Mouse (Mus musculus) limb, embryonic 12.5 days (tissue): ENCODE results near the gene Itgad. TPM values are rescaled to one million over a fixed set of nuclear protein-coding genes. Genes with fewer than 3 reads are reported as not detected.
A peak's percentile ranks its signal among the peaks of the same experiment; 100 is the strongest.

Source experiments
- ATAC-seq: fragments of 200-750 bp; cut with Nextera tagmentation; 2 replicates; pipeline ENCODE4 v1.8.0; 2017; ENCODE audit warnings: low read depth, moderate TSS enrichment; ENCODE audit not compliant: insufficient number of reproducible peaks, insufficient read depth, low FRiP score, low TSS enrichment
- H3K27ac ChIP-seq: fragments of 300-500 bp; sonication (generic); 2 replicates; pipeline ENCODE4 v1.5.1; 2016; ENCODE audit warnings: mild to moderate bottlenecking, moderate library complexity
- H3K27me3 ChIP-seq: fragments of 300-500 bp; sonication (generic); 2 replicates; pipeline ENCODE4 v1.6.1; 2016; ENCODE audit warnings: mild to moderate bottlenecking, moderate library complexity
- H3K36me3 ChIP-seq: fragments of 300-500 bp; sonication (generic); 2 replicates; pipeline ENCODE4 v1.6.1; 2016; ENCODE audit warnings: mild to moderate bottlenecking, moderate library complexity
- H3K4me1 ChIP-seq: fragments of 300-500 bp; sonication (generic); replicated peaks from 2 replicates; pipeline ENCODE4 v1.6.1; 2016
- H3K4me2 ChIP-seq: fragments of 300-500 bp; sonication (generic); 2 replicates; pipeline ENCODE4 v1.6.1; 2016; ENCODE audit warnings: mild to moderate bottlenecking, moderate library complexity
- H3K4me3 ChIP-seq: fragments of 300-500 bp; sonication (generic); replicated peaks from 2 replicates; pipeline ENCODE4 v1.5.1; 2016; ENCODE audit warnings: mild to moderate bottlenecking
- H3K9ac ChIP-seq: fragments of 300-500 bp; sonication (generic); replicated peaks from 2 replicates; pipeline ENCODE4 v1.6.1; 2016; ENCODE audit warnings: mild to moderate bottlenecking, moderate library complexity
- H3K9me3 ChIP-seq: fragments of 300-500 bp; sonication (generic); 2 replicates; pipeline ENCODE4 v1.6.1; 2016; ENCODE audit warnings: mild to moderate bottlenecking, moderate library complexity
- WGBS: fragments of 180-500 bp; shearing (Covaris S2); methylation state at CpG from one replicate; pipeline ENCODE4 v1.1.7; 2016; 5-methylcytosine and 5-hydroxymethylcytosine counted together
- polyA plus RNA-seq: library from polyadenylated mRNA; unstranded; fragments of >200 nt; fragmentation: Nextera tagmentation; extraction: Ambion mirVana; gene quantifications from 2 replicates; pipeline ENCODE4 v1.2.1, GENCODE M21; 2016

Itgad gene
- polyA plus RNA-seq, 1 experiment from 2014 or later: not detected

DNA sequence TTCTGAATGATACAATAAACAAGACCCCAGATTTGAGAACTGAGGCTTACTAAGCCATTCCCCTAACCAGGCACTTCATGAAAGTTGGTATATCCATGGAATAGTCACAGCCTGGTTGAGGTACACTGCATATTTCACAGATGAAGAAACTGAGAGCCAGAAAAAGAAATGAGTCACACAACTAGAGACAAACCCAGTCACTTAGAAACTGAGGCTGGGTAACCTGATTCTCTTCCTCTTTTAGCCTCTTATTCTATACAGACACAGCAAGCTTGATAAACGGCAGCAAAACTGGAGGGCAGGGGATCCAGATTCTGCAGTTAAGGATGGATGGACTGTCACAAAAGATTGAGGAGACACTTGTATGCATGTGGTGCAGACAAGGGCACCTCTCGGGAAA is 80.6 kb downstream of the Itgad start:
- H3K36me3 ChIP-seq: peaks cover 11% of the 10 kb centered on the region
- no peaks in the 10 kb centered on the region for H3K9me3 ChIP-seq
- no peaks in the 10 kb centered on the region for H3K27me3 ChIP-seq
- H3K27ac ChIP-seq: no peak overlapping the region
- H3K4me1 ChIP-seq: peaks cover 23% of the 10 kb centered on the region
- WGBS: 78% methylated on average over 2 of the region's 2 CpGs
- no peak overlapping the region for H3K9ac ChIP-seq
- no peak overlapping the region for H3K4me2 ChIP-seq
- H3K4me3 ChIP-seq: no peak overlapping the region
- no peak for ATAC-seq

DNA sequence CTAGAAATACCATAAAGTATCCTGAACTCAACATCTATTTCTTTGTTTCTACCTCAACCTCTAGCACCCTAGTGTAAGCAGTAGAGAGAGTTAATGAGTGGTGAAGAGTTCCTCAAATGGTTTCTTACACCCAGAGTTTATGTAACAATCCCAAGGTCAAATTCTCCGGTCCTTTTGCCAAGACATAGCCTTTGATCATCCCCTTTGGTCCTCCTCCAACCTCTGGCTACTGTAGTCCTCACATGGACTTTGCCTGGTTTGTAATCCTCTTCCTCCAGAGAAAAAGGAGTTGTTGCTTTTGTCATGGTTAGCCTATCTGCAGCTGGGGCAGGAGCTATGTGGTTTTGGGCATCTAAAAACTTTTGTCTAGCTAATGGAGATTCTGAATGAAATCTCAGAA is 81.3 kb downstream of the Itgad start:
- ATAC-seq: no peak
- Histone ChIP-seq H3K27me3 (no peaks in the 10 kb centered on the region), H3K9me3 (no peaks in the 10 kb centered on the region), H3K27ac (no peak overlapping the region), H3K4me2 (no peak overlapping the region), H3K4me3 (no peak overlapping the region), H3K36me3 (peaks cover 17% of the 10 kb centered on the region), H3K4me1 (peaks cover 23% of the 10 kb centered on the region), H3K9ac (no peak overlapping the region)
- 88% methylated on average over 1 of the region's 1 CpGs for WGBS

DNA sequence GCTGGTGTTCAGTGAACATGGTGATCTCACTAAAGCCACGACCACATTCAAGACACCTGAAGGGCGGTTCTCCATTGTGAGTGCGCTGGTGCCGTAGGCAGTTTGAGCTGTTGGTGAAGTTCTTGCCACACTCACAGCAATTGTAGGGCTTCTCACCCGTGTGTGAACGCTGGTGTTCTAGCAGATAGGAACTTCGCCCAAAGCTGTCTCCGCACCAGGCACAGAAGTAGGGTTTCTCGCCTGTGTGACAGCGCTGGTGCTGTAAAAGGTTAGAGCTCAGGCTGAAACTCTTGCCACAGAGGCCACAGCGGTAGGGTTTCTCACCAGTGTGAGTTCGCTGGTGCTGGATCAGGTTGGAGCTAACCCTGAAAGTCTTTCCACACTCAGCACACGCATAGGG is 82.2 kb downstream of the Itgad start:
- Histone ChIP-seq H3K27me3 (no peaks in the 10 kb centered on the region), H3K9me3 (no peaks in the 10 kb centered on the region), H3K4me3 (peak overlapping the region; percentile 72), H3K4me2 (0 out of 2 replicates have a peak overlapping the region, but pooled peaks have one; percentile 73), H3K4me1 (peaks cover 23% of the 10 kb centered on the region), H3K36me3 (peaks cover 27% of the 10 kb centered on the region), H3K27ac (no peak overlapping the region), H3K9ac (no peak overlapping the region)
- ATAC-seq: no peak
- 91% methylated on average over 13 of the region's 13 CpGs for WGBS

DNA sequence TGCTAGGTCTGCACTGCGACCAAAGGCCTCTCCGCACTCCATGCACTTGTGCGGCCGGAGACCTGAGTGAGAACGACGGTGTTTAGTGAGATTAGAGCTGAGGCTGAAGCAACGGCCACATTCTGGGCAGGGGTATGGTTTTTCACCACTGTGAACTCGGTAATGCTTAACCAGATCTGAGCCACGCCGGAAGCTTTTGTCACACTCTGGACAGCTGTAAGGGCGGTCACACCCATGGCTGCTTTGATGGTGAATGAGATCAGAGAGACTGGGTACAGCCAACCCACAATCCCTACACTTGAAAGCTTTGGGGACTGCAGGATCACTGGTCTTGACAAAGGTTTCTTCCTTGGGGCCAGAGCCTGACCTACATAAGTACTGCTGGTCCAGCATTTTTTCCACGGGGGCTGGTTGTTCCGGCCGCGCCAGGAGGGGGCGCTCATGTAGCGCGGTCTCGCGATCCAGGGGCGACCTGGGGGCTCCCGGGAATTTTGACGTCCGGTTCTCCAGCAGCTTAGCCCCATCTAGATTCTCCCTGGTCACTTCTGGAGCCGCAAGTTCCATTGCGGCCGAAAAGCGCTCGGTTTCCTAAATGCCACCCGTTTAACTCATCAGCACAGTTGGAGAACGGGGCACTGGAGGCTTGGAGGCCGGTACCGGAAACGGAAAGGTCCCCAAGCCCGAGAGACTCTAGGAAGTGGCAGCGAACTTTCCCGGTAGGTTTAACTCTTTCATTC is 82.8 kb downstream of the Itgad start, which contains the start of gene Armc5:
TSS of gene Armc5 (plus strand) at position 487 of the 737 bp plus-strand sequence.
- peak within 1 kb of the TSS; percentile 78 for H3K9ac ChIP-seq
- no peak for ATAC-seq
- H3K27me3 ChIP-seq: no peaks in the 10 kb centered on the region
- H3K4me1 ChIP-seq: peaks cover 23% of the 10 kb centered on the region
- H3K36me3 ChIP-seq: peaks cover 33% of the 10 kb centered on the region
- H3K4me3 ChIP-seq: peak within 1 kb of the TSS; percentile 72
- peak within 1 kb of the TSS; percentile 96 for H3K27ac ChIP-seq
- H3K9me3 ChIP-seq: no peaks in the 10 kb centered on the region
- peak within 1 kb of the TSS; percentile 73 for H3K4me2 ChIP-seq
- WGBS: 25% methylated on average over 37 of the region's 37 CpGs

DNA sequence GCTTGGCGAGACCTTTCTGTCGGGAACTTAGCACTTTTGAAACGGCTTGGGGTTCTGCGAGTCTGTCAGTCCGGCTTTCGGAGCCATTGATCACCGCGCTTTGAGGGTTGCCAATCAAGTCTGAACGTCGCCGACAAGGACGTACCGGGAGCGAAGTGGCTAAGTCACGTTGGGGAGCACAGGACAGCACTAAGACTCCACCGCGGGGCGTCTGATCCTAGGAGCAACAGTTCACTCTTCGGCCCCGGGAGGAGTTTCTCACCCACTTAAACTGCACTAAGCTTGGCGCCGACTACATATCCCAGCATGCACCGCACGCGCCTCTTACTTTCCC is 83.4 kb downstream of the Itgad start:
- Histone ChIP-seq H3K4me2 (peak overlapping the region; percentile 73), H3K4me3 (peak overlapping the region; percentile 72), H3K4me1 (peaks cover 18% of the 10 kb centered on the region), H3K36me3 (peaks cover 38% of the 10 kb centered on the region), H3K9ac (peak overlapping the region; percentile 78), H3K27ac (peak overlapping the region; percentile 96), H3K9me3 (no peaks in the 10 kb centered on the region), H3K27me3 (no peaks in the 10 kb centered on the region)
- no peak; the same call in none of the 2 replicates for ATAC-seq
- WGBS: under 1% methylated on average over 25 of the region's 25 CpGs

DNA sequence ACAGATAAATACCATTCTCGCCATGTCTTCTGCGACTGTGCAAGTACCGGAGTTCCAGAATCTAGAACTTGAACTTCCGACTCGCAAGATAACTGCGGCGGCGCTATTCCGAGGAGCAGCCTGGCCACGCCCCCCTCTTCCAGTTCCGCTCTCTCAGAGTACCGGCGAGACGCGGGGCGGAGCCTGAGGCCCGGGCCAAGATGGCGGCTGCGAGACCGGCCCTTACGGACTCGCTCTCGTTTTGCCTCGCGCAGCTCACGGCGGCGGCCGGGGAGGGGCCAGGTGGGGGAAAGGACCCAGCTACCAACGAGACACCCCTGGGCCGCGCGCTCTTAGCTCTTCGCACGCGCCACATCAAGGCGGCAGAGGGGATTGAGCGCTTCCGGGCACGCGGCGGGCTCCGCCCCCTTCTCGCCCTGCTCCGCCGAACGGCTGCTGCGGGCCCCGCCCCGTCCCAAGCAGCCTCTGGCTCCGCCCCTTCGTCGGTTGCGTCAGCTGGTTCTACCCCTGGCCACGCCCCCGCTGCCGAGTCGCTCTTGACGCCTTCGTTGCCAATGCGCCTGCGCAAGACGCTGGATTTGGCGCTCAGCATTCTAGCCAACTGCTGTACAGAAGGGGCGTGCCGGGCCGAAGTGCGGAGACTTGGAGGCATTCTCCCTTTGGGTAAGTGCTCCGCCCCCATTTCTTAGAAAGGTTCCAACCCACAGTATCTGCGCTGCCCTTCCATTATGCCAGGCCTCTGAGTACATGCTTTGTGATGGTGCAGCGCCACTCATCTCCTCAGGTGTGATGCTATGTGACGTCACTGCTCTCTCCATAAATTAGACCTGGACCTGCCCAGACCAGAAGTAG is 84.0 kb downstream of the Itgad start, which contains the start of gene 9130023H24Rik:
TSS of gene 9130023H24Rik (minus strand) at position 105 of the 852 bp plus-strand sequence.
- peak; percentile 86 for ATAC-seq
- Histone ChIP-seq H3K4me3 (peak within 1 kb of the TSS; percentile 72), H3K27me3 (no peaks in the 10 kb centered on the region), H3K9me3 (no peaks in the 10 kb centered on the region), H3K4me2 (peak within 1 kb of the TSS; percentile 73), H3K4me1 (peaks cover 12% of the 10 kb centered on the region), H3K9ac (peak within 1 kb of the TSS; percentile 78), H3K36me3 (peaks cover 44% of the 10 kb centered on the region), H3K27ac (peak within 1 kb of the TSS; percentile 96)
- under 1% methylated on average over 72 of the region's 72 CpGs for WGBS

DNA sequence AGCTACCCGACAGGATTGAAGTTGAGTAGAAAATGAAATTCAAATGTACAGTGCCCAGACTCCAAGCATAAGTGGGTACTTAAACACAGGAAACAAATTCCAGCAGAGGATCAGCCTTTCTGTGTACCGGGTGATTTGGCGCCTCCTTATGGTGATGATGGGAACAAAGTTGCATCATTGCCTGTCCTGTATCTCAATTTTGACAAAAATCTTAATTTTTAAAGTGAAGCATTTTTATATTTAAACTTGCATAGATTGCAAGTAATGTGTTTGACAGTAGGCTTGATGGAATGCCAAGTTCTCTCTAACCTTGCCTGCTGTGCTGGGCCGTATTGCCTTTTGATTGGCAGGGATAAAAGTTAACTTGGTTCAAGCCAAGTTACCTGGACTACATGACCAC is 84.8 kb downstream of the Itgad start:
- peaks cover 48% of the 10 kb centered on the region for H3K36me3 ChIP-seq
- ATAC-seq: no peak

DNA sequence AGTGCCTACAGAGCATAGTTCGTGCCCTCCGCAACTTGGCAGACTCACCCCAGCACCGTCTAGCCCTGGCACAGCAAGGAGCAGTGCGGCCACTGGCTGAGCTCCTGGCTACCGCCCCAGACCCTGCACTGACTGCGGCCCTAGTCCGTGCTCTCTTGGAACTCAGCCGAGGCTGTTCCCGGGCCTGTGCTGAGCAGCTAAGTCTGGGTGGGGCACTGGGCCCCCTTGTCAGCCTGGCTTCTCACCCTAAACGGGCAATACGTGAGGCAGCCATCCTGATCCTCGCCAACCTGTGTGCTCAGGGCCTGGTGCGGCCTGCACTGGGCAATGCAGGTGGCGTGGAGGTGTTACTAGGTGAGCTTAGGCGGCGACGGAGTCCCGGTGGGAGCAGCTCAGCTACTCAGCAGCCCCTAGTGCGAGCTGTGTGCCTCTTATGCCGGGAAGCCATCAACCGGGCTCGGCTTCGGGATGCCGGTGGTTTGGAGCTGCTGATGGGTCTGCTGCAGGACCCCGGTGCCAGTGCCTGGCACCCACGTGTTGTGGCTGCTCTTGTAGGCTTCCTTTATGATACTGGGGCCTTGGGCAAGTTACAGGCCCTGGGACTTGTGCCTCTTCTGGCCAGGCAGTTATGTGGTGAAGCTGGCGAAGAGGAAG is 86.1 kb downstream of the Itgad start:
- 92% methylated on average over 27 of the region's 27 CpGs for WGBS

More for the DNA sequence above, 84.8 kb downstream of the Itgad start:
- no peak overlapping the region for H3K9ac ChIP-seq
- no peaks in the 10 kb centered on the region for H3K9me3 ChIP-seq
- H3K4me1 ChIP-seq: peaks cover 11% of the 10 kb centered on the region
- 29% methylated on average over 4 of the region's 4 CpGs for WGBS
- H3K27ac ChIP-seq: peak overlapping the region; percentile 96
- H3K4me2 ChIP-seq: peak overlapping the region; percentile 73
- H3K4me3 ChIP-seq: peak overlapping the region; percentile 72
- H3K27me3 ChIP-seq: no peaks in the 10 kb centered on the region

DNA sequence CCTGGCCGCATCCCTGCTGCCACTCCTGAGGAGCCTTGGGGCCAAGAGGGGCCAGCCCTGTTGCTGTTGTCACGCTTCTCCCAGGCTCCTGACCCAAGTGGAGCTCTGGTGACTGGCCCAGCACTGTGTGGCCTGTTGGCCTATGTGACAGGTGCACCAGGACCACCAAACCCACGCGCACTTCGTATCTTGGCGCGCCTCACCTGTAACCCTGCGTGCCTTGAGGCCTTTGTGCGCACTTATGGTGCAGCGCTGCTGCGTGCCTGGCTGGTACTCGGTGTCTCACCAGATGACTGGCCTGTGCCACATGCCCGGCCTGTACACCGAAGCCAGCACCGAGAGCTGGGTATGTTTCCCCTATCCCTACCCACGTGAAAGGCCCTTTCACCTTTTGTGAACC is 88.2 kb downstream of the Itgad start:
- no peaks in the 10 kb centered on the region for H3K27me3 ChIP-seq
- H3K4me2 ChIP-seq: no peak overlapping the region
- no peak overlapping the region for H3K9ac ChIP-seq
- peaks cover 17% of the 10 kb centered on the region for H3K4me1 ChIP-seq
- no peak for ATAC-seq
- peaks cover 55% of the 10 kb centered on the region for H3K36me3 ChIP-seq
- no peaks in the 10 kb centered on the region for H3K9me3 ChIP-seq
- 97% methylated on average over 16 of the region's 16 CpGs for WGBS
- H3K4me3 ChIP-seq: no peak overlapping the region
- no peak overlapping the region for H3K27ac ChIP-seq

More for the DNA sequence above, 86.1 kb downstream of the Itgad start:
- H3K27ac ChIP-seq: no peak overlapping the region
- peak overlapping the region; percentile 27; the same call in 1 of the 2 replicates for H3K9ac ChIP-seq
- no peaks in the 10 kb centered on the region for H3K9me3 ChIP-seq
- peaks cover 11% of the 10 kb centered on the region for H3K4me1 ChIP-seq
- no peak overlapping the region for H3K4me3 ChIP-seq
- no peaks in the 10 kb centered on the region for H3K27me3 ChIP-seq
- ATAC-seq: no peak
- no peak overlapping the region for H3K4me2 ChIP-seq
- H3K36me3 ChIP-seq: peaks cover 59% of the 10 kb centered on the region

DNA sequence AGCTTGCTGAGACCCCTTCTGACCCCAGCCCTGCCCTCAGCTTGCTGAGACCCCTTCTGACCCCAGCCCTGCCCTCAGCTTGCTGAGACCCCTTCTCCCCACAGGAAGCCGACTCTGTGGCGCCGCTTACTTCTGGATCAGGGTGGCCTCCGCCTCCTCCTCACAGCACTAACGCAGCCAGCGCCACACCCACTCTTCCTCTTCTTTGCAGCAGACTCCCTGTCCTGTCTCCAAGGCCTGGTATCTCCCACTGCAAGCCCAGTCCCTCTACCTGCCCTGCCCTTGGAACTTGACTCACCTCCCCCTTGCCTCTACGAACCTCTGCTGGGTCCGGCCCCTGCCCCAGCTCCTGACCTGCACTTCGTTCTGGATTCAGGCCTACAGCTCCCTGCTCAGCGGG is 89.7 kb downstream of the Itgad start:
- WGBS: 58% methylated on average over 10 of the region's 10 CpGs
- peaks cover 19% of the 10 kb centered on the region for H3K4me1 ChIP-seq
- H3K36me3 ChIP-seq: peaks cover 55% of the 10 kb centered on the region
- no peak for ATAC-seq
- no peak overlapping the region for H3K9ac ChIP-seq
- no peak overlapping the region for H3K27ac ChIP-seq
- no peak overlapping the region for H3K4me2 ChIP-seq
- peaks cover 9% of the 10 kb centered on the region; the same call in 1 of the 2 replicates for H3K27me3 ChIP-seq
- no peak overlapping the region for H3K4me3 ChIP-seq
- no peaks in the 10 kb centered on the region for H3K9me3 ChIP-seq
